Mouse (Mus musculus) erythroblast, embryonic 14.5 days (primary cell): ENCODE data around the gene Cdc20b. TPM values are rescaled to one million over a fixed set of nuclear protein-coding genes. Genes with fewer than 3 reads are reported as not detected.

Experiments
- H3K27me3 ChIP-seq: 2 replicates; pipeline ENCODE4 v1.6.1; 2012; ENCODE audit warnings: inconsistent platforms; ENCODE audit not compliant: control insufficient read depth
- H3K36me3 ChIP-seq: 2 replicates; pipeline ENCODE4 v1.6.1; 2012; ENCODE audit warnings: mild to moderate bottlenecking, inconsistent platforms; ENCODE audit not compliant: control insufficient read depth
- H3K4me1 ChIP-seq: 2 replicates; pipeline ENCODE4 v1.6.1; 2012; ENCODE audit warnings: inconsistent platforms; ENCODE audit not compliant: control insufficient read depth
- H3K4me3 ChIP-seq: replicated peaks from 2 replicates; pipeline ENCODE3; 2012; ENCODE audit warnings: moderate library complexity, mild to moderate bottlenecking, inconsistent platforms
- H3K9me3 ChIP-seq: 2 replicates; pipeline ENCODE4 v1.6.1; 2012; ENCODE audit warnings: low read length, inconsistent platforms, mixed read lengths; ENCODE audit not compliant: control insufficient read depth
- GATA1 ChIP-seq: IDR thresholded peaks from 2 replicates; pipeline ENCODE4 v1.6.1; 2012; ENCODE audit warnings: low read length, inconsistent platforms, mixed read lengths
- TAL1 ChIP-seq: IDR thresholded peaks from 3 replicates; pipeline ENCODE4 v1.6.1; 2012; ENCODE audit warnings: low read length, inconsistent platforms, mixed read lengths
- polyA plus RNA-seq: library from polyadenylated mRNA; stranded (reverse); fragments of >175 nt; gene quantifications from 2 replicates; pipeline ENCODE4 v1.2.3, GENCODE M21; 2012

The Cdc20b gene
- polyA plus RNA-seq, 1 experiment: not detected

- Histone ChIP-seq H3K36me3 (no peaks in the 10 kb centered on the region), H3K4me1 (peaks cover 2% of the 10 kb centered on the region), H3K27me3 (peaks cover 16% of the 10 kb centered on the region), H3K9me3 (no peaks in the 10 kb centered on the region), H3K4me3 (no peak overlapping the region)
- TF ChIP-seq TAL1 (no peak), GATA1 (no peak)
These were observed 12.4 kb upstream of the Cdc20b start for GRCm38 (mm10) chr13:113022467-113022866.

DNA sequence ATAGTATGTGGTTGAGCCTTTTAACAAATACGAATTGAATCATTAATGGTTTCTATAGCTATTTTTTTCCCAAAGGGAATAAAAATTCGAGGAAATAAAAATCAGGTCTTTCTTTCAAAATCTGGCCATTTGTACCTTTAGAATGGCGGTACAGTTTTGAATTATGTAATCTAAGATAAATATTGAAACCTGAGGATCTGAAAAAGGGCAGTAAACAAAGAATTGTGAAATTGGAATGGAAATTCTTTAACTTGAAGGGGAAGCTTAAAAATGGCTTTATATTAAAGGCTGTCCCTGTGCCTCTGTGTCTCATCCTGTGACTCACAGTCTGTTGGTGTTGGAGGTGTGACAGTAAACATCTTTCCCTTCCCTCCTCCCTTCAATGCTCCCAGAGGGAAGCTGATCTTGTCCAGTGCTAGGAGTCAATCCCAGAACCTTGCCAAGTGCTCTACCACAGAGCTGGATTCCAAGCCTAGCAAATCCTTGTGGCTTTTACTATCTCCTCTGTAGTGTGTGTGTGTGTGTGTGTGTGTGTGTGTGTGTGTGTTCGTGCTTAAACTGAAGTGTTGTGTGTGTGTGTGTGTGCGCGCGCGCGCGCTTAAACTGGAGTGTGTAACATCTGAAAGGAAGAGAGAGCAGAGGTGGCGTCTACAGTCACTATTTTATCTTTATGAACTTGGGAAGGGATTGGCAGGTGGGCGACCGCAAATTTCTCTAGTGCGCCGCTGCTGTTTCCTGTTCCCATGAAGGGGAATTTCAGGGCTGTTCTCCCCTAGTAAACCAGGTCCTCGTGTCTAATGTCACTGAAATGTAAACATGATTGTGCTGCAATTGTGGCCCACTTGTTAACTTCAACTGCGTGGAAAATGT lies 11.4 kb upstream of the Cdc20b start:
- H3K9me3 ChIP-seq: no peaks in the 10 kb centered on the region
- H3K4me1 ChIP-seq: peaks cover 2% of the 10 kb centered on the region
- no peaks in the 10 kb centered on the region for H3K36me3 ChIP-seq
- TF ChIP-seq TAL1 (no peak), GATA1 (no peak)
- peaks cover 21% of the 10 kb centered on the region for H3K27me3 ChIP-seq
- no peak overlapping the region for H3K4me3 ChIP-seq

DNA sequence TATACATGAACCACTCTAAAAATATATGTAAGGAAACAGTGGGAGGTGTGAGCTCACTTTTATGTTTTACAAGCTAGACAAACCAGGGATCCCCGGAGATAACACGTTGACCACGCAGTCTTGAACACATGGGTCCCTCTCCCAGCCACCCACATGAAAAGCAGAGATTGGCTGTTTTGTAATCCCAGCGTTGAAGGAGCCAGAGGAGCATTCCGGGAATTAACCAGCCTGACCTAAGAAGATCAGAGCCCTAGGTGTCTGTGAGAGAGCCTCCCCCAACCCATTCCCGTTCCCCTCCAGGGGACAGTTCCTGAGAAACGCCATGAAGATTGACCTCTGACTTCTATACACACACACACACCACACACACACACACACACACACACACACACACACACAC lies 3.6 kb upstream of the Cdc20b start:
- Histone ChIP-seq H3K36me3 (no peaks in the 10 kb centered on the region), H3K9me3 (no peaks in the 10 kb centered on the region; the same call in 1 of the 2 replicates), H3K27me3 (peaks cover 85% of the 10 kb centered on the region)

GRCm38 (mm10) chr13:113031792-113032571 lies 2.9 kb upstream of the Cdc20b start:
- Histone ChIP-seq H3K4me1 (peaks cover 18% of the 10 kb centered on the region), H3K4me3 (peak overlapping the region; percentile 12), H3K36me3 (no peaks in the 10 kb centered on the region), H3K27me3 (peaks cover 85% of the 10 kb centered on the region), H3K9me3 (no peaks in the 10 kb centered on the region; the same call in 1 of the 2 replicates)
- TF ChIP-seq TAL1 (no peak), GATA1 (no peak)

More for the DNA sequence above, 3.6 kb upstream of the Cdc20b start:
- H3K4me3 ChIP-seq: no peak overlapping the region
- peaks cover 18% of the 10 kb centered on the region for H3K4me1 ChIP-seq
- TF ChIP-seq GATA1 (no peak), TAL1 (no peak)

DNA sequence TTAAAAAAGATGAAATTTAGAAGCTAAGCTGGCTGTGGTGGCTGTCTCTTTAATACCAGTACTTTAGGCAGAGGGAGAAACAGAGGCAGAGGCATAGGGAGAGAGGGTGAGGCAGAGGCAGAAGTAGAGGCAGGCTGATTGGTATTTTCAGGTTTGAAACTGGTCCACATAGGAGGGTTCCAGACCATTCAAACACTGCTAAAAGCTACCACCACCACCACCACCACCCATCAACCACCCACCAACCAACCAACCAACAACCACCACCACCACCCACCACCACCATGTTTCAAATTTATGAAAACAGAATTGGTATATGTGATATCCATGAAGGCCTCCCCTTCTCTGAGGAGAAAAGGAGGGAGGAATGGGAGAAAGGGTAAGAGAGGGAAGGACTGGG lies 2.1 kb upstream of the Cdc20b start:
- TF ChIP-seq GATA1 (no peak), TAL1 (no peak)
- Histone ChIP-seq H3K4me3 (no peak overlapping the region), H3K4me1 (peaks cover 18% of the 10 kb centered on the region), H3K9me3 (no peaks in the 10 kb centered on the region; the same call in 1 of the 2 replicates), H3K27me3 (peaks cover 90% of the 10 kb centered on the region), H3K36me3 (no peaks in the 10 kb centered on the region)

GRCm38 (mm10) chr13:113034271-113034886 lies 532 bp upstream of the Cdc20b start:
- Histone ChIP-seq H3K4me1 (peaks cover 18% of the 10 kb centered on the region), H3K4me3 (peak overlapping the region; percentile 67), H3K27me3 (peaks cover 85% of the 10 kb centered on the region), H3K9me3 (no peaks in the 10 kb centered on the region; the same call in 1 of the 2 replicates), H3K36me3 (no peaks in the 10 kb centered on the region)
- TF ChIP-seq TAL1 (no peak), GATA1 (no peak)

- H3K4me1 ChIP-seq: peaks cover 18% of the 10 kb centered on the region
- peak overlapping the region; percentile 67 for H3K4me3 ChIP-seq
- TF ChIP-seq TAL1 (no peak), GATA1 (no peak)
- H3K27me3 ChIP-seq: peaks cover 79% of the 10 kb centered on the region
- H3K9me3 ChIP-seq: no peaks in the 10 kb centered on the region; the same call in 1 of the 2 replicates
- H3K36me3 ChIP-seq: no peaks in the 10 kb centered on the region
These were observed 941 bp downstream of the Cdc20b start for GRCm38 (mm10) chr13:113035852-113036251.

GRCm38 (mm10) chr13:113044876-113045275 lies 10.0 kb downstream of the Cdc20b start:
- H3K4me1 ChIP-seq: no peaks in the 10 kb centered on the region
- H3K27me3 ChIP-seq: peaks cover 30% of the 10 kb centered on the region
- H3K4me3 ChIP-seq: no peak overlapping the region
- H3K9me3 ChIP-seq: no peaks in the 10 kb centered on the region
- H3K36me3 ChIP-seq: no peaks in the 10 kb centered on the region
- TF ChIP-seq TAL1 (no peak), GATA1 (no peak)
